Mouse (Mus musculus) embryonic facial prominence, embryonic 15.5 days (tissue): ENCODE results near the gene Pdcd11. TPM values are rescaled to one million over a fixed set of nuclear protein-coding genes. Genes with fewer than 3 reads are reported as not detected.
A peak's percentile ranks its signal among the peaks of the same experiment; 100 is the strongest.

Experiments used
- ATAC-seq: fragments of 200-750 bp; cut with Nextera tagmentation; 2 replicates; pipeline ENCODE4 v1.8.0; 2017; ENCODE audit warnings: low read depth, moderate TSS enrichment; ENCODE audit not compliant: insufficient number of reproducible peaks, low FRiP score, low TSS enrichment
- H3K27ac ChIP-seq: fragments of 300-500 bp; sonication (generic); replicated peaks from 2 replicates; pipeline ENCODE4 v1.5.1; 2015; ENCODE audit warnings: mild to moderate bottlenecking, inconsistent platforms
- H3K27me3 ChIP-seq: fragments of 300-500 bp; sonication (generic); 2 replicates; pipeline ENCODE4 v1.6.1; 2015; ENCODE audit warnings: inconsistent platforms
- H3K36me3 ChIP-seq: fragments of 300-500 bp; sonication (generic); 2 replicates; pipeline ENCODE4 v1.6.1; 2015; ENCODE audit warnings: mild to moderate bottlenecking, inconsistent platforms
- H3K4me1 ChIP-seq: fragments of 300-500 bp; sonication (generic); 2 replicates; pipeline ENCODE4 v1.6.1; 2015; ENCODE audit warnings: inconsistent platforms
- H3K4me2 ChIP-seq: fragments of 300-500 bp; sonication (generic); replicated peaks from 2 replicates; pipeline ENCODE4 v1.6.1; 2015; ENCODE audit warnings: mild to moderate bottlenecking, inconsistent platforms
- H3K4me3 ChIP-seq: fragments of 300-500 bp; sonication (generic); replicated peaks from 2 replicates; pipeline ENCODE4 v1.5.1; 2015; ENCODE audit warnings: mild to moderate bottlenecking, inconsistent platforms
- H3K9ac ChIP-seq: fragments of 300-500 bp; sonication (generic); 2 replicates; pipeline ENCODE4 v1.6.1; 2015; ENCODE audit warnings: inconsistent platforms
- H3K9me3 ChIP-seq: fragments of 300-500 bp; sonication (generic); replicated peaks from 2 replicates; pipeline ENCODE4 v1.6.1; 2016; ENCODE audit warnings: inconsistent platforms
- WGBS: fragments of 180-500 bp; shearing (Covaris S2); methylation state at CpG from one replicate; pipeline ENCODE4 v1.1.7; 2015; 5-methylcytosine and 5-hydroxymethylcytosine counted together
- polyA plus RNA-seq: library from polyadenylated mRNA; unstranded; fragments of >200 nt; fragmentation: Nextera tagmentation; extraction: Ambion mirVana; gene quantifications from 2 replicates; pipeline ENCODE4 v1.2.1, GENCODE M21; 2015

Pdcd11 gene
- polyA plus RNA-seq, 1 experiment from 2014 or later: 8.3 TPM

GRCm38 (mm10) chr19:47067096-47067882 is 23.3 kb upstream of the Pdcd11 start, which contains the start of gene Taf5:
Taf5 (plus strand) TSS chr19:47067746.
- peak within 1 kb of the TSS; percentile 70 for H3K4me2 ChIP-seq

GRCm38 (mm10) chr19:47067924-47068611 is 22.5 kb upstream of the Pdcd11 start:
- Histone ChIP-seq H3K4me3 (peak overlapping the region; percentile 98), H3K4me1 (peaks cover 14% of the 10 kb centered on the region), H3K9ac (peak overlapping the region; percentile 91), H3K27me3 (no peaks in the 10 kb centered on the region), H3K36me3 (peaks cover 24% of the 10 kb centered on the region), H3K9me3 (no peaks in the 10 kb centered on the region), H3K27ac (peak overlapping the region; percentile 89), H3K4me2 (peak overlapping the region; percentile 70)
- peak; percentile 93 for ATAC-seq
- under 1% methylated on average over 72 of the region's 72 CpGs for WGBS

More at GRCm38 (mm10) chr19:47067096-47067882, 23.3 kb upstream of the Pdcd11 start, which contains the start of gene Taf5:
- H3K9ac ChIP-seq: peak within 1 kb of the TSS; percentile 91
- H3K9me3 ChIP-seq: no peaks in the 10 kb centered on the region
- peak within 1 kb of the TSS; percentile 89 for H3K27ac ChIP-seq
- peak within 1 kb of the TSS; percentile 98 for H3K4me3 ChIP-seq
- H3K27me3 ChIP-seq: no peaks in the 10 kb centered on the region
- H3K4me1 ChIP-seq: peaks cover 14% of the 10 kb centered on the region
- ATAC-seq: peak; percentile 83
- WGBS: 9% methylated on average over 49 of the region's 49 CpGs
- peaks cover 16% of the 10 kb centered on the region for H3K36me3 ChIP-seq

GRCm38 (mm10) chr19:47088226-47088625 is 2.3 kb upstream of the Pdcd11 start:
- no peaks in the 10 kb centered on the region for H3K9me3 ChIP-seq
- no peak overlapping the region for H3K4me3 ChIP-seq
- no peak for ATAC-seq
- WGBS: 74% methylated on average over 3 of the region's 3 CpGs
- no peak overlapping the region for H3K4me2 ChIP-seq
- no peak overlapping the region for H3K27ac ChIP-seq
- peaks cover 30% of the 10 kb centered on the region for H3K36me3 ChIP-seq
- H3K4me1 ChIP-seq: peaks cover 24% of the 10 kb centered on the region
- H3K9ac ChIP-seq: no peak overlapping the region
- no peaks in the 10 kb centered on the region for H3K27me3 ChIP-seq

- peak; percentile 49 for ATAC-seq
- WGBS: 1% methylated on average over 36 of the region's 36 CpGs
Observed at GRCm38 (mm10) chr19:47089718-47090525, 646 bp upstream of the Pdcd11 start.

GRCm38 (mm10) chr19:47101080-47101479 is 10.5 kb downstream of the Pdcd11 start:
- H3K27me3 ChIP-seq: no peaks in the 10 kb centered on the region
- H3K4me1 ChIP-seq: no peaks in the 10 kb centered on the region
- WGBS: 95% methylated on average over 5 of the region's 5 CpGs
- no peak overlapping the region for H3K9ac ChIP-seq
- no peak overlapping the region for H3K27ac ChIP-seq
- H3K9me3 ChIP-seq: no peaks in the 10 kb centered on the region
- H3K4me2 ChIP-seq: no peak overlapping the region
- peaks cover 93% of the 10 kb centered on the region for H3K36me3 ChIP-seq
- H3K4me3 ChIP-seq: no peak overlapping the region
- no peak for ATAC-seq

More at GRCm38 (mm10) chr19:47089718-47090525, 646 bp upstream of the Pdcd11 start:
- H3K27me3 ChIP-seq: no peaks in the 10 kb centered on the region
- peaks cover 24% of the 10 kb centered on the region for H3K4me1 ChIP-seq
- peak overlapping the region; percentile 86 for H3K9ac ChIP-seq
- H3K27ac ChIP-seq: peak overlapping the region; percentile 88
- peaks cover 27% of the 10 kb centered on the region for H3K36me3 ChIP-seq
- H3K4me2 ChIP-seq: peak overlapping the region; percentile 58
- no peaks in the 10 kb centered on the region for H3K9me3 ChIP-seq
- peak overlapping the region; percentile 97 for H3K4me3 ChIP-seq

GRCm38 (mm10) chr19:47104641-47105271 is 14.2 kb downstream of the Pdcd11 start:
- Histone ChIP-seq H3K9ac (no peak overlapping the region), H3K27me3 (no peaks in the 10 kb centered on the region), H3K4me3 (no peak overlapping the region), H3K27ac (no peak overlapping the region), H3K4me2 (no peak overlapping the region), H3K4me1 (no peaks in the 10 kb centered on the region), H3K9me3 (no peaks in the 10 kb centered on the region), H3K36me3 (peaks cover 99% of the 10 kb centered on the region)
- 92% methylated on average over 9 of the region's 9 CpGs for WGBS
- no peak for ATAC-seq

- H3K9ac ChIP-seq: no peak overlapping the region
- H3K27me3 ChIP-seq: no peaks in the 10 kb centered on the region
- no peak overlapping the region for H3K4me2 ChIP-seq
- 78% methylated on average over 2 of the region's 2 CpGs for WGBS
- ATAC-seq: no peak
- peaks cover 77% of the 10 kb centered on the region for H3K36me3 ChIP-seq
- no peak overlapping the region for H3K27ac ChIP-seq
- no peaks in the 10 kb centered on the region for H3K4me1 ChIP-seq
- no peak overlapping the region for H3K4me3 ChIP-seq
- H3K9me3 ChIP-seq: no peaks in the 10 kb centered on the region
Observed at GRCm38 (mm10) chr19:47118634-47119033, 28.1 kb downstream of the Pdcd11 start.

GRCm38 (mm10) chr19:47121054-47121453 is 30.5 kb downstream of the Pdcd11 start:
- Histone ChIP-seq H3K27ac (no peak overlapping the region), H3K4me3 (no peak overlapping the region), H3K36me3 (peaks cover 79% of the 10 kb centered on the region), H3K9me3 (no peaks in the 10 kb centered on the region), H3K4me2 (no peak overlapping the region), H3K4me1 (no peaks in the 10 kb centered on the region), H3K9ac (no peak overlapping the region), H3K27me3 (no peaks in the 10 kb centered on the region)
- WGBS: 38% methylated on average over 4 of the region's 4 CpGs
- no peak for ATAC-seq

GRCm38 (mm10) chr19:47122802-47123201 is 32.2 kb downstream of the Pdcd11 start:
- 23% methylated on average over 2 of the region's 2 CpGs for WGBS
- Histone ChIP-seq H3K36me3 (peaks cover 77% of the 10 kb centered on the region), H3K4me2 (no peak overlapping the region), H3K9me3 (no peaks in the 10 kb centered on the region), H3K4me1 (no peaks in the 10 kb centered on the region), H3K27ac (no peak overlapping the region), H3K27me3 (no peaks in the 10 kb centered on the region), H3K9ac (no peak overlapping the region), H3K4me3 (no peak overlapping the region)
- ATAC-seq: no peak

- ATAC-seq: no peak
- no peaks in the 10 kb centered on the region for H3K4me1 ChIP-seq
- 91% methylated on average over 10 of the region's 10 CpGs for WGBS
- no peaks in the 10 kb centered on the region for H3K27me3 ChIP-seq
- H3K4me2 ChIP-seq: no peak overlapping the region
- H3K9me3 ChIP-seq: no peaks in the 10 kb centered on the region
- no peak overlapping the region for H3K4me3 ChIP-seq
- no peak overlapping the region for H3K27ac ChIP-seq
- H3K36me3 ChIP-seq: peaks cover 89% of the 10 kb centered on the region
- H3K9ac ChIP-seq: no peak overlapping the region
Observed at GRCm38 (mm10) chr19:47128164-47128563, 37.6 kb downstream of the Pdcd11 start.
